Mouse (Mus musculus) heart, embryonic 10.5 days (tissue): ENCODE data around the gene Clmp. TPM values are rescaled to one million over a fixed set of nuclear protein-coding genes. Genes with fewer than 3 reads are reported as not detected.
"Not testable (repeated sequence)": the region's sequence is repeated elsewhere in the genome, so short reads cannot be mapped to it uniquely, and the experiment has no call there.

ENCODE experiments used
- DNase-seq: peaks from one replicate; pipeline ENCODE4 v3.0.0-alpha.2; 2017; ENCODE audit warnings: low spot score
- H3K27ac ChIP-seq: fragments of 300-500 bp; sonication (generic); 2 replicates; pipeline ENCODE4 v1.5.1; 2016; ENCODE audit warnings: mild to moderate bottlenecking
- H3K27me3 ChIP-seq: fragments of 300-500 bp; sonication (generic); 2 replicates; pipeline ENCODE4 v1.6.1; 2016; ENCODE audit warnings: mild to moderate bottlenecking; ENCODE audit not compliant: poor library complexity, insufficient read depth, severe bottlenecking
- H3K36me3 ChIP-seq: fragments of 300-500 bp; sonication (generic); 2 replicates; pipeline ENCODE4 v1.6.1; 2016; ENCODE audit warnings: mild to moderate bottlenecking, moderate library complexity
- H3K4me1 ChIP-seq: fragments of 300-500 bp; sonication (generic); 2 replicates; pipeline ENCODE4 v1.6.1; 2016; ENCODE audit warnings: mild to moderate bottlenecking
- H3K4me3 ChIP-seq: fragments of 300-500 bp; sonication (generic); 2 replicates; pipeline ENCODE4 v1.5.1; 2016; ENCODE audit warnings: mild to moderate bottlenecking, moderate library complexity
- H3K9me3 ChIP-seq: fragments of 300-500 bp; sonication (generic); 2 replicates; pipeline ENCODE4 v1.6.1; 2016; ENCODE audit warnings: mild to moderate bottlenecking, moderate library complexity
- WGBS: fragments of 180-500 bp; shearing (Covaris S2); methylation state at CpG from one replicate; pipeline ENCODE4 v1.1.7; 2016; 5-methylcytosine and 5-hydroxymethylcytosine counted together
- polyA plus RNA-seq: library from polyadenylated mRNA; unstranded; fragments of >200 nt; fragmentation: Nextera tagmentation; extraction: Ambion mirVana; gene quantifications from 2 replicates; pipeline ENCODE4 v1.2.1, GENCODE M21; 2016

The Clmp gene
- polyA plus RNA-seq, 1 experiment from 2014 or later = 18.4 TPM

DNA sequence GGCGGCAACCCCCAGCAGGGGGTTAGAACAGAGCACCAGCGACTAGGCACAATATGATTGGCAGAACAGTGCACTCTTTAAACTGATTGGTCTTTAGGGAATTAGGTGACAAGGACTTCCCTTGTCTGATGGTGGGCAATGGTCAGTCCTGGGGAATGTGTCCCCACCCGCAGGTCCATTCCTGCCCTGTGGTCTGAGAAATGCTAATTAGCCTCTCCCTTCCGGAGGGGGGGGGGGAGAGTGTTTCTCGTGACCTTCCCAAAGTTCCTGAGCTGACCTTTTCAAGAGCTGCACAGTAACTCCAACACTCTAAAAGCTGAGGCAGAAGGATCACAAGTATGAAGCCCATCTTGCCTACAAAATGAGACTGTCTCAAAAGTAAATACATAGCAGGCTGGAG lies 108.5 kb downstream of the Clmp start:
- DNase-seq = no peak
- Histone ChIP-seq H3K4me3 (no peak overlapping the region), H3K36me3 (no peaks in the 10 kb centered on the region), H3K9me3 (no peaks in the 10 kb centered on the region), H3K4me1 (peaks cover 35% of the 10 kb centered on the region), H3K27me3 (no peaks in the 10 kb centered on the region), H3K27ac (peak overlapping the region; percentile 47)
- 19% methylated on average over 5 of the region's 5 CpGs for WGBS

DNA sequence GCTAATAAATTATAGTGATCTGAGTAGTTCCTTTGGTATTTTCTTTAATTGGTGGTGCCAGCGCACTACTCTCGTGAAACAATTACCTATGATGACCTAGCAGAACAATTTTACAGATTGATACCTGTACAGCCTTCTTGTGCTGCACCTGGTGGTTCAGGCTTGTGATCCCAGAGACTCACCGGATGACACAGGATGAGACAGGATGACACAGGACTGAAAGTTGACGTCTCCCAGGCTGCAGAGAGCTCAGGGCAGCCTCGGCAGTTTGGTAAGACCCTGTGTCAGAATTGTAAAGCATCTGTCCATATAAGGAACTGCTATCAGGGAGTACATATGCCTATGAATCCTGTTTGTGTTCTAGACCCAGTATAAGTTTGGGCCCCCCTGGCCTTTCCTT lies 109.2 kb downstream of the Clmp start:
- DNase-seq = no peak
- WGBS = 54% methylated on average over 5 of the region's 5 CpGs
- Histone ChIP-seq H3K4me3 (no peak overlapping the region), H3K9me3 (no peaks in the 10 kb centered on the region), H3K27me3 (no peaks in the 10 kb centered on the region), H3K36me3 (no peaks in the 10 kb centered on the region), H3K27ac (peak overlapping the region; percentile 47; the same call in 1 of the 2 replicates), H3K4me1 (peaks cover 42% of the 10 kb centered on the region)

DNA sequence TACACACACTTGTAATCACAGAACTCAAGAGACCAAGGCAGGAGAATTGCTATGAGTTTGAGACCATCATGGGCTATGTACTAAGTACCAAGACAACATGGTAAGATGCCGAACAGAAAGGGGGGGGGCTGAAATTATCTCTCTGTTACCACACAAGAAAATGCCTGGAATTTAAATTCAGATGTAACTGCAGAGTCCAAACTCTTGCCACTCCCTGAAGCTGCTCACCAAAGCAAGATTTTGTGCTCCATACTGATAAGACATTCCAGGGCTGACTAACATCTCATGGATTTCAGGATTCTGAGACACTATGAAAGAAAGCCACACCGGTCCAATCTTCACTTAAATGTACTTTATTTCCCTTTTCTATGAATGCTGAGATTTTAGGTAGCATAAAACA lies 109.8 kb downstream of the Clmp start:
- 47% methylated on average over 2 of the region's 2 CpGs for WGBS

DNA sequence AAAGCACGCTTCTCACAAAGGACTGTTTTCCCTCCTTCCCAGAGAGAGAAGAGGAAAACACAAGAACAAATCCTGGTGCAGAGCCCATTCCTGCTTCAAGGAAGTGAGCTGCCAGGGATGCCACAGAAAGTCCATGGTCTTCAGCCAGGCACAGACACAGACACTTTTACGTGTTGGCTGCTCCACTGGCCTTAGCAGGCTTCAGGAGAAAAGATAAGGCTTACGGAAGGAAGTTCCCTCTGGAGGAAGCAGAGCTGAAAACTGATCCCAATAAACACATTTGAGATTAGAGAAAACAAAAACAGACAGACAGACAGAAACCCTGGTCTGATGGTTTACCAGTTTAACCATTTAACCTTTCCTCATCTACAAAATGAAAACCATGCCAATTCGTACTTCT lies 110.3 kb downstream of the Clmp start:
- no peaks in the 10 kb centered on the region for H3K9me3 ChIP-seq
- peak overlapping the region; percentile 72 for H3K27ac ChIP-seq
- 31% methylated on average over 4 of the region's 4 CpGs for WGBS
- no peaks in the 10 kb centered on the region for H3K36me3 ChIP-seq
- peaks cover 45% of the 10 kb centered on the region for H3K4me1 ChIP-seq
- H3K27me3 ChIP-seq = no peaks in the 10 kb centered on the region
- no peak for DNase-seq
- no peak overlapping the region for H3K4me3 ChIP-seq

More for the DNA sequence above, 109.8 kb downstream of the Clmp start:
- DNase-seq = no peak
- Histone ChIP-seq H3K27me3 (no peaks in the 10 kb centered on the region), H3K9me3 (no peaks in the 10 kb centered on the region), H3K4me3 (no peak overlapping the region), H3K36me3 (no peaks in the 10 kb centered on the region), H3K27ac (no peak overlapping the region), H3K4me1 (peaks cover 42% of the 10 kb centered on the region)

DNA sequence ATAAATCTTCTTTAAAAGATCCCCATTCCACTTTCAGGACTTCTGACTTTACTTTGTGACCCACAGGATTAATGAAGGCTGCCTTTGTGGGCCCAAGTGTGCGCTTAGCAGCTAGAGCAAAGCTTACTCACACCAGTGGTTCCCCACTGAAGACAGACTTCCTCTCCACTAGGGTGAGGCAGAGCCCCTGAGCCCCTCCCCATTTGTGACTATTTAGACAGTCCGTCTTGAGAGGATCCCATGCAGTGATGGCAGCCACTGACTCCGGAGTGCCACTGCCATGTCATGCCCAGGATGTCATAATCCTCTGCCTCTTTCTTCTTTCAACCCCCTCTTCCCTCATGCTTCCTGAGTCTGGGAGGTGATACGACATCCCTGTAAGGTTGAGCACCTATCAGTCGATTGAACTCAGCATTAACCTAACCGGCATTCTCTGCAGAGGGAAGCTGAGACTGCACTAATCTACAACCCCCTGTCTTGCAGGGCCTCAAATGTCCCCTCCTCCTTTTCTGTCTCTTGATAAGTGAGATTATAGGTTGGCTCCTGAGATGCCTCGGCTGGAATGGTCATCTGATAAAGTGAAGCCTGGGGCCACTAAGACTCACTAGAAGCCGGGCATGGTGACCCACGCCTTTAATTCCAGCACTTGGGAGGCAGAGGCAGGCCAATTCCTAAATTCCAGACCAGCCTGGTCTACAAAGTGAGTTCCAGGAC lies 112.6 kb downstream of the Clmp start:
- Histone ChIP-seq H3K27me3 (no peaks in the 10 kb centered on the region), H3K4me1 (peaks cover 45% of the 10 kb centered on the region), H3K27ac (peak overlapping the region; percentile 99), H3K36me3 (peaks cover 14% of the 10 kb centered on the region), H3K4me3 (no peak overlapping the region), H3K9me3 (no peaks in the 10 kb centered on the region)
- WGBS = 56% methylated on average over 9 of the region's 9 CpGs
- peak; percentile 73 for DNase-seq

DNA sequence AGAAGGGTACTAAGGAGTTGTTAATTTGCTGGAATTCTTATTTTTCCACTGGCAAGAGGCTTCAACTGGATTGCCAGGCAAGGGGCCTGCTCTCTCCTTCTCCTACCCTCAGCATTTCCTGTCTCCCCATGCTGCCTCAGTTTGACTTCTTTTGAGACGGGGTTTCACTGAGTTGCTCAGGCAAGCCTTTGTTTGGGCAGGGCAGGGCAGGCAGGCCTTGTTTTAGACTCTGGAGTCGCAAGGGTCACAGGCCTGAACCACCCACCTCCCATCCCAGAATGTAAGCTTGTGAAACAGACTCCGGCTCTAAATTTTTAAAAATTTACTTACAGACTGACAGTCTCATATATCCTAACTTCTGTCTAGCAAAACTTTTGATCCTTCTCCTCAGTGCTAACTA lies 113.3 kb downstream of the Clmp start:
- Histone ChIP-seq H3K27me3 (no peaks in the 10 kb centered on the region), H3K9me3 (no peaks in the 10 kb centered on the region), H3K27ac (peak overlapping the region; percentile 99), H3K4me3 (peak overlapping the region; percentile 98; the same call in 1 of the 2 replicates), H3K36me3 (peaks cover 21% of the 10 kb centered on the region), H3K4me1 (peaks cover 43% of the 10 kb centered on the region)
- DNase-seq = peak; percentile 74
- 65% methylated on average over 3 of the region's 3 CpGs for WGBS

DNA sequence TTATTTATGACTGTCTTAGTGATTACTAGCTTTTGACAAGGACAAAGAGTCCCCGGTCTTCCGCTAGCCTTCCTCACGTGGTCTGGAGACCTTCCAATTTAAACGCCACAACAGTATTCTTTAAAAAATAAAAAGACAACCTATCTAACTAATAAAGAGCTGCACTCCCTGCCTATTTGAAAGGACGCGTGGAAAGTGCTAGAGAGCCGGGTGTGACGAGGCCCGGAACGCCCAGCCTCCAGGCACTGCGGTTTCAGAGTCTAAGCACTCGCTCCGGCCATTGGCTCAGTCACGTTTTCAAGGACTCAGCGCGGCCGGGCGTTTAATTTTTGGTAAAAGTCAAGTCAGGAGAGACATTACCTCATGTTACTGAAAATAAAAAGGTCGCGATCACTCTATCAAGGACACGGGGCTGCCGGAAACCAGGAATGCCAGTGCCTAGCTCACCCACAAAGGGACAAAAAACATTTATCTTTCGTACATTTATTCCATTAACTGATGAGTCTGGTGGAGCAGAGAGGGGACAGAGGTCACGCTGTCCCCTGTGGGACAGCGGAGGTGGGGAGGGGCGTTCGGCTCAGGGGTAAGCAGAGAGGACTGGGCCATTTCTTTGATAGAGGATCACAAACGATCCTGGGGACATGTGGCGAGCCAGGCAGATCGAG lies 114.2 kb downstream of the Clmp start:
- Histone ChIP-seq H3K4me1 (peaks cover 34% of the 10 kb centered on the region), H3K9me3 (no peaks in the 10 kb centered on the region), H3K27ac (peak overlapping the region; percentile 99), H3K27me3 (no peaks in the 10 kb centered on the region), H3K4me3 (peak overlapping the region; percentile 98), H3K36me3 (peaks cover 28% of the 10 kb centered on the region)
- DNase-seq = peak; percentile 91
- 3% methylated on average over 30 of the region's 30 CpGs for WGBS

DNA sequence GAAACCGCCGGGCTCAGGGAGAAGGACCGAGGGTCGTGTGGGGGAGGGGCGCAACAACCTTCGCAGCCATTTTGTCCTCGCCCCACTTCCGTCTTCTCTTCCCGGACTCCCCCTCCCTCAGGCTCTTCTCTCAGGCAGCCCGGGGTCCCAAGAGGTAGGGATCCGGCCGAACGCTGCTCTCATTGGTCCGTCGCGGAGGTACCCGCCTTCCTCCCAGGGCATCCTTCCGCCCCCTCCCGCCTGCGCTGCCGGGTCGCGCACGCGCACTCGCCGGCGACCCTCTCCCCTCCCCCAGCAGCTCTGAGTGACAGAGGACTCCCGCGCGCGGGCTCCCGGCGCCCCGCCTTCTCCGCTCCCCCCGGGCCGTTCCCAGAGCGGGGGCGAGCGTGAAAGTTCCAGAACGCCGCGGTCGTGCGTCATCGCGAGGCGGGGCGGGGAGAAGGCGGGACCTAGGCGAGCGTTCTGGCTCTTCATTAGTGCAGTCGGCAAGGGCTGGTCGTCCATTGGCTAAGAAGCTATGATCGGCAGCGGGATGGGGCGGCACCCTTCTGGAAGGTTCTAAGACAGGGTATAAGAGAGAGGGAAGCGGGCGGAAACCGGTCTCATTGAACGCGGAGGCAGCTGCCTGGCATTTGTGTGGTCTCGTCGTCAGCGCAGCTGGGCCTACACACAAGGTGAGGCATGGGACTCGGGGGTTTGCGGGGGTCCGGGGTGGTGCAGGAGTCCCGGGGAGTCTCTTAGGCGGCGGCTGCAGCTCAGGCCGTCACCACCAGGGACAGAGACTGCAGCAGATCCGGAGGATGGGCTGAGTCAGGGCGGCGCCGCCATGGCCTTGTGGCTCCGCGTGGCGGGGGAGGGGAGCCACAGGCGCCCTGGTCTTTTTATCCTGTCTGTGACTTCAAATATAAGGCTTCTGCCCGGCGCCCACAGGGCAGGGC lies 115.2 kb downstream of the Clmp start, which contains the start of gene Hspa8:
Hspa8 (plus strand) TSS at position 310 of the 938 bp plus-strand sequence.
- H3K9me3 ChIP-seq = no peaks in the 10 kb centered on the region
- H3K4me1 ChIP-seq = peaks cover 31% of the 10 kb centered on the region
- DNase-seq = peak; percentile 100
- H3K4me3 ChIP-seq = peak within 1 kb of the TSS; percentile 98
- H3K27me3 ChIP-seq = no peaks in the 10 kb centered on the region
- WGBS = under 1% methylated on average over 82 of the region's 83 CpGs
- H3K36me3 ChIP-seq = peaks cover 38% of the 10 kb centered on the region
- H3K27ac ChIP-seq = peak within 1 kb of the TSS; percentile 99

DNA sequence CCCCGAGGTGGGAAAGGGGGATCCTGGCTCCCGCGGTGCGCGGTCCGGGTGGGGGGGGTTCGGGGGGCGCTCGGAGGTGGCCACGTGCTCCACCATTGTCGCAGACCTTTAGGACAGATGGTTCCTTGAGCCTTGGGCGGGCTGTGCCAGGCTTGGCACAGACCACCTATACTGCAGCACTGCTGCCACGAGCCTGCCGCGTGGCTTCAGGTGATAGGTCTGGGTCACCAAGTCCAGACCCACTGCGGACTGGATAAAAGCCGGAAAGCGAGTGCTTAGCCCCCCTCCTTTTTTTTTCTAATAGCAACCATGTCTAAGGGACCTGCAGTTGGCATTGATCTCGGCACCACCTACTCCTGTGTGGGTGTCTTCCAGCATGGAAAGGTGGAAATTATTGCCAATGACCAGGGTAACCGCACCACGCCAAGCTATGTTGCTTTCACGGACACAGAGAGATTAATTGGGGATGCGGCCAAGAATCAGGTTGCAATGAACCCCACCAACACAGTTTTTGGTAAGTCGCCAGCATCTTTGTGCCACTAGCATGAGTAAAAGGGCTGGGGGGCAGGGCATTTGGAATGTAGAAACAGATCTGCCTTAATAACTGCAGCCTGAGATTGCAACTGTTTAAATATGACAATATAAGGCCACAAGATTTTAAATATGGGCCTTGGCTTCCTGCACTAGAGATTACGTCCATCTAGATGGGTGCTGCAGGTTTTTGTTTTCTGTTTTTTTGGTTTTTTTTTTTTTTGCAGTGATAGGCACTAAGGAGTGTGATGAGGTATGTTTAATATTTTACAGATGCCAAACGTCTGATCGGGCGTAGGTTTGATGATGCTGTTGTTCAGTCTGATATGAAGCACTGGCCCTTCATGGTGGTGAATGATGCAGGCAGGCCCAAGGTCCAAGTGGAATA lies 116.1 kb downstream of the Clmp start:
- peaks cover 29% of the 10 kb centered on the region for H3K4me1 ChIP-seq
- peaks cover 47% of the 10 kb centered on the region for H3K36me3 ChIP-seq
- H3K27ac ChIP-seq = peak overlapping the region; percentile 99
- H3K27me3 ChIP-seq, H3K9me3 ChIP-seq: not testable (repeated sequence)
- peak overlapping the region; percentile 98 for H3K4me3 ChIP-seq
- WGBS = under 1% methylated on average over 28 of the region's 28 CpGs
- peak; percentile 78 for DNase-seq

DNA sequence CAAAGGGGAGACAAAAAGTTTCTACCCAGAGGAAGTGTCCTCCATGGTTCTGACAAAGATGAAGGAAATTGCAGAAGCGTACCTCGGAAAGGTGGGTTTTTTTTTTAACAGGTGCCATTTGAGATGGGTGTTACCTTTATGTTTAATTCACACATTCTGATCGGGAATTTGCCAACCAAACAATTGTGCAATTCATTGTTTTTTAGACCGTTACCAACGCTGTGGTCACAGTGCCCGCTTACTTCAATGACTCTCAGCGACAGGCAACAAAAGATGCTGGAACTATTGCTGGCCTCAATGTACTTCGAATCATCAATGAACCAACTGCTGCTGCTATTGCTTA lies 116.7 kb downstream of the Clmp start:
- not testable (repeated sequence) for H3K27me3 ChIP-seq, H3K9me3 ChIP-seq, H3K27ac ChIP-seq, DNase-seq
- H3K4me3 ChIP-seq = peak overlapping the region; percentile 98
- WGBS = 14% methylated on average over 8 of the region's 8 CpGs
- H3K4me1 ChIP-seq = peaks cover 33% of the 10 kb centered on the region
- H3K36me3 ChIP-seq = peaks cover 47% of the 10 kb centered on the region

DNA sequence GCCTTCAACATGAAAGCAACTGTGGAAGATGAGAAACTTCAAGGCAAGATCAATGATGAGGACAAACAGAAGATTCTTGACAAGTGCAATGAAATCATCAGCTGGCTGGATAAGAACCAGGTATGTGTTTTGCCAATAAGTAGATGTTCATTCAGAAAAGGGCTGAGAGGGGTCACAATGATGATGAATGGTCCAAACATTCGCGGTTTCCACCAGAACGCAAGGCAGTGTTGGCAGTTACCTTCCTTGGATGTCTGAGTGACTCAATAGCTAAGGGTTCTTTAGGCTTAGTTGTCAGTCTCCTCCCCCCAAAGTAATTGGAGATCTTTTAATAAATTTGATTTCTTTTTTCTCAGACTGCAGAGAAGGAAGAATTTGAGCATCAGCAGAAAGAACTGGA lies 118.8 kb downstream of the Clmp start:
- H3K4me3 ChIP-seq, H3K27ac ChIP-seq, H3K9me3 ChIP-seq, H3K27me3 ChIP-seq, DNase-seq: not testable (repeated sequence)
- WGBS = 67% methylated on average over 3 of the region's 3 CpGs
- H3K36me3 ChIP-seq = peaks cover 47% of the 10 kb centered on the region
- peaks cover 17% of the 10 kb centered on the region for H3K4me1 ChIP-seq

DNA sequence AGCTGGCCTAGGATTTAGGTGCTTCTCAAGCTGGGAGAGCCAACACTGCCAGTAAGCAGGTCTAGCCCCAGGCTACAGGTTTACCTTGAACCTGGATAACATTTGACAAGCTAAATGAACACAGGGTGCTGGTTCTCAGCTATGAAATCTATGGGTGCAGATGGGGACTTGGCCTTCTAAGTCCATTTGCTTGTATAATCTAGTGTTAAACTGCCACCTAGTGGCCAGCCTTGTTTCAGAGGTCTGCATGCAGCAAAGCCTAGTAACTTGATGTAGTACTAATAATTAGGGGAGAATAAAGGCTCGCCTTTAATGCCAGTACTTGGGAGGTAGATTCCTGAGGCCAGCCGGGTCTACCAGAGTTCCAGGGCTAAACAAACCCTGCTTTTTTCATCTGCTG lies 119.5 kb downstream of the Clmp start:
- Histone ChIP-seq H3K36me3 (peaks cover 47% of the 10 kb centered on the region), H3K27me3 (no peaks in the 10 kb centered on the region), H3K4me1 (peaks cover 13% of the 10 kb centered on the region; the same call in 1 of the 2 replicates), H3K9me3 (no peaks in the 10 kb centered on the region), H3K27ac (no peak overlapping the region), H3K4me3 (peak overlapping the region; percentile 22; the same call in 1 of the 2 replicates)
- WGBS = 44% methylated on average over 2 of the region's 2 CpGs
- DNase-seq = no peak
